Mouse (Mus musculus): ENCODE measurements at regions not wholly inside any gene's neighbourhood (a gene's known extent, or its start where the extent isn't known, plus 50 kb on each side); places are given as distances from the start of the nearest gene placed in this dataset.

- CTCF ChIA-PET = no interaction called here
Measured at GRCm38 (mm10) chr6:49990522-49990858, 119.6 kb upstream of the Mpp6 start.

GRCm38 (mm10) chr6:49999365-49999764, 110.7 kb upstream of the Mpp6 start:
- CTCF ChIA-PET = no interaction called here

- CTCF ChIA-PET = no interaction called here
Measured at GRCm38 (mm10) chr6:50008074-50008473, 102.0 kb upstream of the Mpp6 start.

GRCm38 (mm10) chr6:50008869-50009268, 101.2 kb upstream of the Mpp6 start:
- CTCF ChIA-PET = no interaction called here

- CTCF ChIA-PET = no interaction called here
Measured at GRCm38 (mm10) chr6:50009339-50009738, 100.7 kb upstream of the Mpp6 start.

- CTCF ChIA-PET = no interaction called here
Measured at GRCm38 (mm10) chr6:50009856-50010255, 100.2 kb upstream of the Mpp6 start.

GRCm38 (mm10) chr6:50011071-50011470, 99.0 kb upstream of the Mpp6 start:
- CTCF ChIA-PET = no interaction called here

- CTCF ChIA-PET = no interaction called here
Measured at GRCm38 (mm10) chr6:50011746-50012453, 98.1 kb upstream of the Mpp6 start.

- CTCF ChIA-PET = no interaction called here
Measured at GRCm38 (mm10) chr6:50013067-50013466, 97.0 kb upstream of the Mpp6 start.

GRCm38 (mm10) chr6:50013842-50014241, 96.2 kb upstream of the Mpp6 start:
- CTCF ChIA-PET = no interaction called here

- CTCF ChIA-PET = no interaction called here
Measured at GRCm38 (mm10) chr6:50027981-50028380, 82.1 kb upstream of the Mpp6 start.

- CTCF ChIA-PET = no interaction called here
Measured at GRCm38 (mm10) chr6:50029895-50030515, 80.0 kb upstream of the Mpp6 start.

GRCm38 (mm10) chr6:50031356-50031755, 78.7 kb upstream of the Mpp6 start:
- CTCF ChIA-PET = no interaction called here

- CTCF ChIA-PET = no interaction called here
Measured at GRCm38 (mm10) chr6:50032894-50033595, 77.0 kb upstream of the Mpp6 start.

GRCm38 (mm10) chr6:50037614-50038013, 72.4 kb upstream of the Mpp6 start:
- CTCF ChIA-PET = interaction anchor here (0.5 kb wide), 1 partner anchor 65 kb away, joined by 4 read pairs; no protein-coding TSS in a partner anchor

GRCm38 (mm10) chr6:50038369-50038768, 71.7 kb upstream of the Mpp6 start:
- CTCF ChIA-PET = no interaction called here

- CTCF ChIA-PET = no interaction called here
Measured at GRCm38 (mm10) chr6:50041044-50041443, 69.0 kb upstream of the Mpp6 start.

GRCm38 (mm10) chr6:50042127-50042526, 67.9 kb upstream of the Mpp6 start:
- CTCF ChIA-PET = no interaction called here

- CTCF ChIA-PET = no interaction called here
Measured at GRCm38 (mm10) chr6:50044165-50044564, 65.9 kb upstream of the Mpp6 start.

GRCm38 (mm10) chr6:50046721-50047120, 63.3 kb upstream of the Mpp6 start:
- CTCF ChIA-PET = no interaction called here

- CTCF ChIA-PET = no interaction called here
Measured at GRCm38 (mm10) chr6:50052416-50052815, 57.6 kb upstream of the Mpp6 start.

- CTCF ChIA-PET = no interaction called here
Measured at GRCm38 (mm10) chr6:50053086-50053485, 57.0 kb upstream of the Mpp6 start.

- CTCF ChIA-PET = no interaction called here
Measured at GRCm38 (mm10) chr6:50054233-50054632, 55.8 kb upstream of the Mpp6 start.

Data from spleen, embryonic (tissue).